Mouse (Mus musculus) splenic B cell, adult 2 months (primary cell): Measurements from ENCODE around the gene Ifna15.
"Not testable (repeated sequence)": the region's sequence is repeated elsewhere in the genome, so short reads cannot be mapped to it uniquely, and the experiment has no call there.

Experiments used
- DNase-seq: peaks from one replicate; pipeline ENCODE4 v3.0.0-alpha.2; 2011; ENCODE audit warnings: low read depth, low spot score
- H3K27me3 ChIP-seq: 2 replicates; pipeline ENCODE4 v1.6.1; 2012; ENCODE audit warnings: mild to moderate bottlenecking, low read length, moderate library complexity, mixed read lengths; ENCODE audit not compliant: control insufficient read depth, poor library complexity, insufficient read depth, severe bottlenecking
- H3K36me3 ChIP-seq: 2 replicates; pipeline ENCODE4 v1.6.1; 2012; ENCODE audit warnings: mild to moderate bottlenecking, low read length, moderate library complexity, mixed read lengths; ENCODE audit not compliant: control insufficient read depth, poor library complexity, insufficient read depth, severe bottlenecking

The Ifna15 gene

DNA sequence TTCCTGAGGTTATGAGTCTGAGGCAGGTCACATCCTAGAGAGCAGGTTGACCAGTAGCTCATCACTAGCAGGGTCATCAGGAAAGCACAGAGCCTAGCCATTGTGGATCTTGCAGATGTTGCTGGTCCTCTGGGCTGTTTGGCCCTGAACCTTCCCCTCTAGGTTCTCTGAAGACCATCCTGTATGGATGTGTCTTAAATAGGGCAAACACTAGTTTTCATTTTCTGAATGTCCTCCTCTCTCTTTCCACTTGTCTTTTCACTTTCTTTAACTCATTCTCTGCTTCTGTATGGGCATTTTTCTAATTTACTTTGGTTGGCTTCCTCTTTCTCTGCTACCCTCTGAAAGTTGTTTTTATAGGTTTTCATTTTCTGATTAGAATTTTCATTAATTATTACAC lies at the start of gene Ifna15:
Gene Ifna15, minus strand, starts transcription at position 101 of the 400 bp plus-strand sequence.
- H3K36me3 ChIP-seq, DNase-seq, H3K27me3 ChIP-seq: not testable (repeated sequence)

DNA sequence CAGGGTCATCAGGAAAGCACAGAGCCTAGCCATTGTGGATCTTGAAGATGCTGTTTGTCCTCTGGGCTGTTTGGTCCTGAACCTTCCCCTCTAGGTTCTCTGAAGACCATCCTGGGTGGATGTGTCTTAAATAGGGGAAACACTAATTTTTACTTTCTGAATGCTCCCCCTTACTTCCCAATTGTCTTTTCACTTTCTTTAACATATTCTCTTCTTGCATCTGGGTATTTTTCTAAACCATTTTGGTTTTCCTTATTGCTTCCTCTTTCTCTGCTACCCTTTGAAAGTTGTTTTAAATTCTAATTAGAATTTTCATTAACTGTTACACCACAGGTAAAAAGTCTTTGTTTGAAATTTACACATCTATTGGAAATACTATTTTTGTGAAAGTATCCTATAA lies 45.2 kb upstream of the Ifna15 start, which contains the start of gene Ifna12:
Gene Ifna12, minus strand, starts transcription at position 101 of the 400 bp plus-strand sequence.
- no peaks in the 10 kb centered on the region for H3K36me3 ChIP-seq
- H3K27me3 ChIP-seq: no peaks in the 10 kb centered on the region
- no peak for DNase-seq

DNA sequence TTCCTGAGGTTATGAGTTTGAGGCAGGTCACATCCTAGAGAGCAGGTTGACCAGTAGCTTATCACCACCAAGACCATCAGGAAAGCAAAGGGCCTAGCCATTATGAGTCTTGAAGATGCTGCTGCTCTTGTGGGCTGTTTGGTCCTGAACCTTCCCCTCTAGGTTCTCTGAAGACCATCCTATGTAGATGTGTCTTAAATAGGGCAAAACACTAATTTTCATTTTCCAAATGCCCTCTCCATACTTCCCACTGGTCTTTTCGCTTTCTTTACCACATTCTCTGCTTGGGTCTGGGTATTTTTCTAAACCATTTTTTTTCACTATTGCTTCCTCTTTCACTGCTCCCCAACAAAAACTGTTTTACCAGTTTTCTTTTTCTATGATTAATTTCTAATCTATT lies 34.2 kb upstream of the Ifna15 start, which contains the start of gene Ifna9:
Gene Ifna9, minus strand, starts transcription at position 101 of the 400 bp plus-strand sequence.
- no peak for DNase-seq
- Histone ChIP-seq H3K27me3 (no peaks in the 10 kb centered on the region), H3K36me3 (no peaks in the 10 kb centered on the region)

DNA sequence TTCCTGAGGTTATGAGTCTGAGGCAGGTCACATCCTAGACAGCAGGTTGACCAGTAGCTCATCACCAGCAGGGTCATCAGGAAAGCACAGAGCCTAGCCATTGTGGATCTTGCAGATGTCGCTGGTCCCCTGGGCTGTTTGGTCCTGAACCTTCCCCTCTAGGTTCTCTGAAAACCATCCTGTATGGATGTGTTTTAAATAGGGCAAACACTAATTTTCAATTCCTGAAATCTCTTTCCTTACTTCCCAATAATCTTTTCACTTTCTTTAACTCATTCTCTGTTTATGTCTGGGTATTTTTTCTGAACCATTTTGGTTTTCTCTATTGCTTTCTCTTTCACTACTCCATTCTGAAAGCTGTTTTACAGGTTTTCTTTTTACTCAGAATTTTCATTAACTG lies 13.7 kb upstream of the Ifna15 start, which contains the start of gene Ifna14:
Gene Ifna14, minus strand, starts transcription at position 101 of the 400 bp plus-strand sequence.
- Histone ChIP-seq H3K27me3 (no peaks in the 10 kb centered on the region), H3K36me3 (no peaks in the 10 kb centered on the region)
- no peak for DNase-seq

DNA sequence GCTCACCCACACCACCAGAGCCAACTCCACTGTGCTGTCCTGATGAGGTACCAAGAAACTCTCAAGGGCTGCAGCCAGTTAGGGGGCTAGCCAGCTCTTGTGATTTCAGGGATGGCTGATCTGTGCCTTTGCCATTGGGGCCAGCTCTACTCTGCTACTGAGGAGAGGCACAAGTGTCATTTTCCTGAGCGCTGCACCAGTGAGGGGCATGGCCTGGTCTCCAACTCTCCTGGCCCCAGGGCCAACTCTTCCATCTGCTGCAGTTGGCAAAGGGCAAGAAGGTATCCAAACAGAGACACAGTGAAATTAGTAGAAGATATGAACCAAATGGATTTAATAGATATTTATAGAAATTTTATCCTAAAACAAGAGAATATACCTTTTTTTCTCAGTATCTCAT lies 3.7 kb upstream of the Ifna15 start:
- Histone ChIP-seq H3K27me3 (no peaks in the 10 kb centered on the region), H3K36me3 (no peaks in the 10 kb centered on the region)
- DNase-seq: no peak

DNA sequence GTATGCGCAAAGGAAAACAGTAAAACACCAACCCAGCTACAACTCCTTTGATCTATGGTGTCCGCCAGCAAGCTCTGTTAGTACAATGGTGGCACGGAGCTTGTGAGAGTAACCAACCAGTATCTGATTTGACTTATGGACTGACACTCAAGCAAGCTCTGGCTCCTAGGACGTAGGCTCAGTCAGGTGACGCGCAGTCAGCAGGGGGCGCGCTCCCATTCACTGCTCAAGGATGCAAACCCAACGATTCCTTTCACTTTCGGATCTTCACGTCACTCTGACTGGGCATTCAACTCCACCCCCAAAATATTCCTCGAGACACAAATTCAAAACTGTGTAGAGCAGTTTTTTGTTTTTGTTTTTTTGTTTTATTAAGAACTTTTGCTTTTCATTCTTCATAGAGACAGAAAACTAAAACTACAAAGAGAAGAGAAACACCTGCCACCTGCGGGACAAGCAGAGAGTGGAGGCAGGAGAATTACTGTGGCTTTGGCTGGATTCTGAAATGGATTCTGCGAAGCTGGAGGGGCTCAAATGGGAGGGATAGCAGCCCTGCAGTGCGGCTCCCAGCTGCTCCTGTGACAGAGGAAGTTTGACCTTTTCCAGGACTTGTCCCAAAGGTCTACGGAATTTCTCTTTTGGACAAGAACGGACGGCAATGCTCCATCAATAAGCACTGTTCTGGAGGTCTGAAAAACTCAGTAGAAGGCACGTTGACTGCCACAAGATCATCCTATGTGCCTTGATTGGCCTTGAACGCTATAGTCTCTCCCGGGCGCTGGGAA lies 7.7 kb downstream of the Ifna15 start:
- no peaks in the 10 kb centered on the region for H3K36me3 ChIP-seq
- peak; percentile 92 for DNase-seq
- no peaks in the 10 kb centered on the region; the same call in 1 of the 2 replicates for H3K27me3 ChIP-seq

DNA sequence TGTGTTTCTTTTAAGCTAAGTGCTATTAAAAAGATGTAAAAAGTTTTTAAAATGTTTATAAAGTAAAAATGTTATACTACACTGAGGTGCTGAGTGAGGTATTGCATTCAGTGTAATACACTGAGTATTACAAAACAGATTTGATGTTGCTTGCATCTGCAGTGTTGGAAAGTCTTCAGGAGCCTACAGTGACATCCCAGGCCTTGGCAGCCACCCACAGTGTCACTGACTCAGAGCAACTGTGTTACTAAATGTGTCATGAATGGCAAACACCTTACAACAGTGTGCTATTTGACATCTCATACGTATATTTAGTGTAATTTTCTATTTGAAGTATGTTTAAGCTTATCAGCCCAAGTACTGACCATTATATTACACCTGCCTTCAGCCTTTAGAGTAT lies 10.1 kb downstream of the Ifna15 start:
- DNase-seq: no peak
- no peaks in the 10 kb centered on the region for H3K36me3 ChIP-seq
- no peaks in the 10 kb centered on the region; the same call in 1 of the 2 replicates for H3K27me3 ChIP-seq

DNA sequence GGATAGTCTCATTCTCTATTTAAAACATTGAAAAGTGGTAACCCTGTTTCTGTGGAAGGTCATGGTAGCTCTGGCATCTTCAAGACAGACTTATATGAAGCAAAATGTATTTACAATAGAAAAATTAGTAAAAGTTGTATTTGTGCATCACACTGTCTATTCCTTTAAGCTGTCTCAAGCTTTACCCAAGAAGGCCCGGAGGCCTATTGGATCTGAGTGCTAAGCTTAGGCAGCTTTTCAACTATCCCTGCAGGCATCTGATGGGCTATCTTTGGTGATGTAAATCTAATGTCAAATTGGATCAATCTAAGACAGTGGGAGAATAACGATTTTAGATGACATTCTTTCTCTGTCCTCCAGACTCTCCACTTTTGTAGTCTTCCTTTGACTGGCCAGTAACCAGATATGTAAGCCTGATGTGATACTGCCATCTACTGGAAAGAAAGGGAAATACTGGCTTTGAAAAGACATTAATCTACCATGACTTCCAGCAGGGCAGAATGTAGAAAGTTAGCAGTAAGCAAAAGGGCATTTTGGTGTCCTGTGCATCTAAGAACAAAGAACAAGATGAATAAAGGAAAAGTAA lies 14.3 kb downstream of the Ifna15 start:
- no peaks in the 10 kb centered on the region for H3K36me3 ChIP-seq
- DNase-seq: peak; percentile 80
- no peaks in the 10 kb centered on the region; the same call in 1 of the 2 replicates for H3K27me3 ChIP-seq

DNA sequence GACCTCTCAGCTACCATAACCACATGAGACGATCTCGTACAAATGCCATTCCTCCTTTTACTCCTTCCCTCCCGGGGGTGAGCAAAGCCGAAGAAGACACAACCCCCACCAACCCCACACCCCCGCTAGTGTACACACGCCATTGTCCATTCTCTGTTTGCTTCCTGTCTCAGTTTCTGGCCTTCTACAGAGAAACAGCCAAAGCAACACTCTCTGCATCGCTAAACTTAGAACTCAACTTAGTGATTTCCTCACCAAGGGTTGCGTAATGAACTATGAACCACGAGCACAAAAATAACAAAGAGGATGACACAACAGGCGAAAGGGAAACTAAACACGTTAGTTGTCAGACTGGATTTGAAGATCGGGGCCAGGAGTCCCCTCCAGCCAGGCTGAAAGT lies 20.7 kb downstream of the Ifna15 start:
- no peaks in the 10 kb centered on the region for H3K36me3 ChIP-seq
- DNase-seq: peak; percentile 5
- no peaks in the 10 kb centered on the region for H3K27me3 ChIP-seq

DNA sequence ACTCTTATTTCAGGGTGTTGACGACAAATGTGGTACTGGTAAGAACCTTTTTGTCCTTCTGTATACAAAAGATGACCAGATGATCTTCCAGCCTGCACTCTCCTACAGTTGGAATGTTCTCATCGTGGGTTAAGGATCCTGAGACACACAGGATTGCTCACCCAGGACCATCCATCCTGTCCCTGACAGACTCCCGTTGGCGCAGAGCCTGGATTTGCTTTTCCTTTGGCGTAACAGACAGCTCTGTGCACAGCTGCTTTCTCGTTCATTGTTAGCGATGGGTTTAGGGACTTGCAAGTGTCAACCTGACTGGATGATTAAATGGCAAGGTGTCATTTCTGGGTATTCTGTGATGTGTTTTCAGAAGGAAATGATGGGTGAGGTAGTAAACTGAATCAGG lies 21.4 kb downstream of the Ifna15 start:
- H3K27me3 ChIP-seq: no peaks in the 10 kb centered on the region

DNA sequence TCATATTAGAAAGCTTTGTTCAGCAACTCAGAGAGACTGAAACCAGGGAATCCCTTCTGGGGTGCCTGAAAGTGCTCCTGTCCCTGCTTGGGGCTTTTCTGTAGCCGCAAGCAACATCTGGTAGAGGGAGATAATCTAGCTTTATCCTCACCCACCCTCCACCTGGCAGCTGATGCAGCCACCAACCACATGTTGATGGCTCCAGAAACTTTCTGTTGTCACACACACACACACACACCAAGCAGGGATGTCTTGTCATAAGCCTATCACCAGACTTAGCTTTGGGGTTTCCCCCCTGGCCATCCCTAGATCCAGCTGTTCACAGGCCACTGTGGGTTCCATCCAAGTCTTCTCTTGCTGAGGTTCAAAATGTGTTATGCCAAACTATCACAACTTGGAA lies 22.3 kb downstream of the Ifna15 start:
- H3K36me3 ChIP-seq: no peaks in the 10 kb centered on the region
- no peaks in the 10 kb centered on the region for H3K27me3 ChIP-seq
- DNase-seq: no peak

More for the DNA sequence above, 21.4 kb downstream of the Ifna15 start:
- DNase-seq: no peak
- H3K36me3 ChIP-seq: no peaks in the 10 kb centered on the region

DNA sequence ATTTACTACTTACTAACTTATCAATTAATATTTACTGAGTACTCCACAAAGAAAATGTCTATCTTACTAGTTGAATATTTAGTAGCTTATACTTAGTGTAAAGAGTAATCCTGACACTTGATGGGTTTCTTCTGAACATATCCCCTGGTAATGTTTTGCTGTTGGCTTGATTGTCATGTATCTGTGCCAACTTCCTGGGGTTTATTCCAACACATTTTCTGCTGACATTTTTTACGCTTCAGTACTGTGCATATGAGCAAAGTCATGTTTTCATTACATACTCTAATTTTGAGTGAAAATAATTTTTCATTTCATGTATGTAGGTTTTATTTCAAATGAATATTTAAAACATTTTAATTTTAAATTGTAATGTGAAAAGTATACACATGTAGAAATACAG lies 23.1 kb downstream of the Ifna15 start:
- no peak for DNase-seq
- H3K36me3 ChIP-seq: no peaks in the 10 kb centered on the region
- H3K27me3 ChIP-seq: no peaks in the 10 kb centered on the region

DNA sequence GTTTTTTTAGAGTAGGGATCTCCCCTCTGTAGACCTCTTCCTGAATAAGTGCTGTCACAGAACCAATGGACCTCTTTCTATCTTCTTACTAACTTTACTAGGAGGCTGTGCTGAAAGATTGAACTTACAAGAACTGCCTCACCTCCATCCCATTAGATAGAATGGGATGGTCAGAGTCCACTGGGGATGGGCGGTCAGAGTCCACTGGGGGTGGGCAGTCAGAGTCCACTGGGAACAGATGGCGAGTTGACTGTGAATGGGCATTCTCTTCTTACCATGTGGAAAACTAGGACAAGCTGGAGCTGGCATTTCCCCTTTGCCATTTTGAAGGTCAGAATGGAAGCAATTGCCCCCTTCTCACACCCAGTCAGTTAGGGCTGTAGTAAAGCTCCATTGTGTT lies 24.5 kb downstream of the Ifna15 start:
- no peaks in the 10 kb centered on the region for H3K27me3 ChIP-seq
- DNase-seq: no peak
- no peaks in the 10 kb centered on the region for H3K36me3 ChIP-seq

DNA sequence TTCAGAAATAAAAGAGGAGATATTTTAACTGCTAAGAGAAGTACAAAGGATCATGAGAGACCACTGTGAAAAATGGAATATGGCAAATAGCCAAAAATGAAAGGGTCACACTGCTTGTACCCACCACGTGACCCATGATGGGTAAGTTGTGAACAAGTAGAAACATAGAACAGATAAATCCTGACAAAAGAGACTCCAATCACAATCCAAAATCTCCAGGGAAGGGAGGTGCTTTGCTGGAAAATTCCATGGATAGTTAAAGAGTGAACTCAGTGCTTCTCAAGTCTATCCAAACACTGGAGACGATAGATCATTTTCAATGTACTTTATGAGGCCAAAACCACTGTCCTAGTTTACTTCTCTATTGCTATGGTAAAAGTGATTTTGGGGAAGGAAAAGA lies 27.2 kb downstream of the Ifna15 start:
- Histone ChIP-seq H3K36me3 (no peaks in the 10 kb centered on the region), H3K27me3 (no peaks in the 10 kb centered on the region)
- no peak for DNase-seq

DNA sequence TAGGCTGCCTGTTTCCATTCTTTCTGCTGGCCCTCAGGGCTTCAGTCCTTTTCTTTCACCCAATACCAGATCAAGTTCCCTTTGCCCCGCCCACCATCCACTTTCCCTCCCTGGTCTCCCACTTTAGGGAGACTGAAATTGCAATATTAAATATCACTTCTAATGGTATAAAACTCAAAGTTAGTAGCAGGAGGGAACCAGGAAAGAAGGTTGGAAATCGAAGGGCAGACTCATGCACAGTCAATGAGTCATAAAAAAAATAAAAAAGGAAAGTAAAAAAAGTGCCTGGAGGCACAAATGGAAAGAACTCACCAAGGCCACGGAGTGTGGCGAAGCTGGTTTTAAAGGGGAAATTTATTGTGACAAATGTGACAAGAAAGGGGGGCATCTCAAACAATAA lies 27.8 kb downstream of the Ifna15 start:
- H3K36me3 ChIP-seq: no peaks in the 10 kb centered on the region
- no peak for DNase-seq
- no peaks in the 10 kb centered on the region for H3K27me3 ChIP-seq
